Mouse (Mus musculus) right cerebral cortex, postnatal 14 days (tissue): Measurements from ENCODE around the gene Tex30.

ENCODE experiments used
- DNase-seq: peaks from one replicate; pipeline ENCODE4 v3.0.0; 2022

Tex30 gene

DNA sequence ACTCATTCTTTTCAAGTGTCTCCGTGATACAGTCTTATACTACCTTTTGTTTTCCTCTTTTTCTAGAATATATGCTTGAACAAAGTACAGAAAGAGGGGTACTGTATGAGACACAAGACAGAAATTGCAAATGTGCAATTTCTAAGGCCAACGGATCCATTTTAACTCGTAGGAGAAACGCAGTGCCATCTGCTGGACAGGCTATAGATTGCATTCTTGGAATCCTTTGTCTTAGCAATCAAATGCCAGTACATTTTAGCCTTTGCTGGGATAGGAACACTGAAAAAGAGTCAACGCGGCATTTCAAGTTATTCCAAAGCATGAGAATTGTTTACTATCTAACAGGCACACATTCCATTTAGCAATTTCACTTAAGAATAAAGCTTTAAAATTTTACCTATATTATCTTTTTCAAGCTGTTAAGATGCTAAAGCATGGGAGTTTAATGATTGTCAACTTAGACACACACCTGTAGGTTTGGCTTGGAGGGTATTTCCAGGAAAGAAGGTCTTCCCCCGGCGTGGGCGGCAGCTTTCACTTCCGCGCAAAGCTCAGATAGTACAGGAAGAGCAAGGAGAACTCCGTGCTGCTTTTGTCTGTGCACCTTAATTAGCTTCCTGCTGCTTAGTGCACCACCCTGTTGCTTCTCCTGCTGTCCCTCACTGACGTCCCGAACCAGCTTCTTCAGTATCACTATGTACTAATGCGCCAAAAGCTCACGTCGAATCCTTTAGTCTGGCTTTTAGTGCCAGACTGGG is 60.3 kb downstream of the Tex30 start:
- DNase-seq: peak; percentile 62
